Mouse (Mus musculus) embryonic fibroblast, embryonic 13.5 days (primary cell): ENCODE measurements around the gene Pdia6.

Source experiments
- CTCF ChIP-seq: IDR thresholded peaks from 2 replicates; pipeline ENCODE4 v1.5.1; 2011; ENCODE audit warnings: mild to moderate bottlenecking, control low read depth, low read length, moderate library complexity, borderline replicate concordance; ENCODE audit not compliant: insufficient read depth
- POLR2A ChIP-seq: IDR thresholded peaks from 2 replicates; pipeline ENCODE4 v1.6.1; 2011; ENCODE audit warnings: low read depth, mild to moderate bottlenecking, control low read depth, low read length, moderate library complexity

DNA sequence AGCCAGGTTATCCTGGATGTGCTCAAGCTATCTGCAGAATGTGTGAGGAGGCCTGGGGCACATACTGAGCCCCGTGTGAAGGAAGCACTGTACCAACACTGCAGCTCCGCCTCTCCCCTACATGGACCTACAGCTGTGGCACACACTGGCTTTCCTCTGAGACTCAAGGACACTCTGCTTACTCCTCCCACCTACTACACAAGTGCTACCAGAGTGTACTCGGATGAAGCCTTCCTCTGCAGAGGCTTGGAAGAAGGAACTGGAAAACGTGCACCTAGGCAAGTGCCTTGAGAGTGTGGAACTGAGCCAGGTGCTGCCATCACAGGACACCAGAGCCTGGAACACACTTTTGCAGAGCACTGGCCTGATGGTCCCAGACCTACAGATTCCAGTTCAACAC is 24.2 kb downstream of the Pdia6 start:
- TF ChIP-seq POLR2A (no peak), CTCF (no peak)
